Mouse (Mus musculus) CH12.LX (cell line): ENCODE data around the gene Doc2g. TPM values are rescaled to one million over a fixed set of nuclear protein-coding genes. Genes with fewer than 3 reads are reported as not detected.
A peak's percentile ranks its signal among the peaks of the same experiment; 100 is the strongest.

Source experiments
- DNase-seq: peaks from one replicate; pipeline ENCODE4 v3.0.0-alpha.2; 2013; ENCODE audit errors: extremely low read depth
- H3K27ac ChIP-seq: 2 replicates; pipeline ENCODE4 v1.5.1; 2012; ENCODE audit warnings: low read depth, mild to moderate bottlenecking, control low read depth, moderate library complexity; ENCODE audit not compliant: insufficient read depth
- H3K27me3 ChIP-seq: replicated peaks from 2 replicates; pipeline ENCODE3; 2012; ENCODE audit warnings: inconsistent platforms
- H3K36me3 ChIP-seq, 2 experiments: replicated peaks in 1 of 2; 2 replicates each; pipeline versions ENCODE3 to v1.6.1; 2012; ENCODE audit warnings: inconsistent platforms in 1 of 2, low read length in 1 of 2, mild to moderate bottlenecking in 1 of 2, mixed read lengths in 1 of 2, moderate library complexity in 1 of 2; ENCODE audit not compliant: control insufficient read depth in 1 of 2, insufficient read depth in 1 of 2
- H3K4me1 ChIP-seq, 2 experiments: 2 replicates each; pipeline ENCODE4 v1.6.1; 2012; ENCODE audit warnings: inconsistent platforms in 1 of 2, moderate library complexity in 1 of 2; ENCODE audit not compliant: insufficient read depth in 2 of 2, control insufficient read depth in 1 of 2
- H3K4me2 ChIP-seq: 2 replicates; pipeline ENCODE4 v1.6.1; 2012; ENCODE audit warnings: low read depth, mild to moderate bottlenecking, control low read depth; ENCODE audit not compliant: poor library complexity, insufficient read depth, severe bottlenecking
- H3K4me3 ChIP-seq, 3 experiments: fragments of 150-350 bp in 1 of 3; sonication (generic) in 1 of 3; replicated peaks in 1 of 3; 2 replicates each; pipeline versions ENCODE3 to v1.5.1; 2011 to 2012; ENCODE audit warnings: low read depth in 2 of 3, low read length in 2 of 3, mild to moderate bottlenecking in 2 of 3, moderate library complexity in 2 of 3, control low read depth in 1 of 3, improper control_type of control experiment in 1 of 3, inconsistent platforms in 1 of 3, mixed read lengths in 1 of 3; ENCODE audit not compliant: poor library complexity in 1 of 3
- H3K79me2 ChIP-seq: replicated peaks from 2 replicates; pipeline ENCODE4 v1.6.1; 2012; ENCODE audit warnings: mild to moderate bottlenecking, moderate library complexity; ENCODE audit not compliant: control insufficient read depth, poor library complexity, insufficient read depth, severe bottlenecking; ENCODE audit errors: extremely low read depth
- H3K9ac ChIP-seq: 2 replicates; pipeline ENCODE4 v1.6.1; 2012; ENCODE audit warnings: low read depth, mild to moderate bottlenecking, control low read depth, moderate library complexity; ENCODE audit not compliant: insufficient read depth
- H3K9me3 ChIP-seq: replicated peaks from 2 replicates; pipeline ENCODE3; 2012; ENCODE audit warnings: low read length, inconsistent platforms, mixed read lengths
- BHLHE40 ChIP-seq: IDR thresholded peaks from 2 replicates; pipeline ENCODE4 v1.6.1; 2011; ENCODE audit warnings: mild to moderate bottlenecking, low read depth, low read length, improper control_type of control experiment
- CHD1 ChIP-seq: IDR thresholded peaks from 2 replicates; pipeline ENCODE4 v1.6.1; 2012; ENCODE audit warnings: low read depth, low read length, improper control_type of control experiment, inconsistent platforms
- CTCF ChIP-seq, 2 experiments: IDR thresholded peaks in 1 of 2; conservative IDR thresholded peaks in 1 of 2; 2 replicates each; pipeline ENCODE4 v1.5.1; 2011 to 2012; ENCODE audit warnings: low read depth in 2 of 2, low read length in 2 of 2, improper control_type of control experiment in 1 of 2, inconsistent platforms in 1 of 2, mild to moderate bottlenecking in 1 of 2, moderate library complexity in 1 of 2
- E2F4 ChIP-seq: IDR thresholded peaks from 2 replicates; pipeline ENCODE4 v1.6.1; 2011; ENCODE audit warnings: low read depth, low read length, improper control_type of control experiment; ENCODE audit not compliant: insufficient replicate concordance
- ELF1 ChIP-seq: IDR thresholded peaks from 2 replicates; pipeline ENCODE4 v1.6.1; 2014; ENCODE audit warnings: low read depth, mild to moderate bottlenecking, inconsistent platforms, low read length, improper control_type of control experiment
- ETS1 ChIP-seq: conservative IDR thresholded peaks from 2 replicates; pipeline ENCODE4 v1.6.1; 2012; ENCODE audit warnings: low read depth, mild to moderate bottlenecking, inconsistent platforms, low read length, improper control_type of control experiment, moderate library complexity
- GABPA ChIP-seq: IDR thresholded peaks from 2 replicates; pipeline ENCODE4 v1.6.1; 2012; ENCODE audit warnings: low read depth, low read length, improper control_type of control experiment, inconsistent platforms; ENCODE audit not compliant: insufficient replicate concordance
- IRF4 ChIP-seq: IDR thresholded peaks from 2 replicates; pipeline ENCODE4 v1.6.1; 2014; ENCODE audit warnings: low read depth, mild to moderate bottlenecking, inconsistent platforms, low read length, improper control_type of control experiment
- JUN ChIP-seq: IDR thresholded peaks from 2 replicates; pipeline ENCODE4 v1.6.1; 2011; ENCODE audit warnings: low read depth, mild to moderate bottlenecking, low read length, improper control_type of control experiment, moderate library complexity; ENCODE audit not compliant: insufficient read depth
- JUND ChIP-seq: conservative IDR thresholded peaks from 2 replicates; pipeline ENCODE4 v1.6.1; 2011; ENCODE audit warnings: low read depth, low read length, improper control_type of control experiment
- KAT2A ChIP-seq: IDR thresholded peaks from 2 replicates; pipeline ENCODE4 v1.6.1; 2012; ENCODE audit warnings: low read length, improper control_type of control experiment, inconsistent platforms; ENCODE audit not compliant: insufficient replicate concordance
- MAX ChIP-seq: IDR thresholded peaks from 2 replicates; pipeline ENCODE4 v1.6.1; 2011; ENCODE audit warnings: low read length, improper control_type of control experiment
- MEF2A ChIP-seq: IDR thresholded peaks from 2 replicates; pipeline ENCODE4 v1.6.1; 2014; ENCODE audit warnings: low read depth, mild to moderate bottlenecking, inconsistent platforms, low read length, improper control_type of control experiment, borderline replicate concordance
- NRF1 ChIP-seq: IDR thresholded peaks from 2 replicates; pipeline ENCODE4 v1.6.1; 2014; ENCODE audit warnings: low read depth, mild to moderate bottlenecking, inconsistent platforms, low read length, improper control_type of control experiment, moderate library complexity
- POLR2A ChIP-seq: IDR thresholded peaks from 2 replicates; pipeline ENCODE4 v1.6.1; 2011; ENCODE audit warnings: low read depth, mild to moderate bottlenecking, improper control_type of control experiment, low read length
- RAD21 ChIP-seq: IDR thresholded peaks from 2 replicates; pipeline ENCODE4 v1.6.1; 2011; ENCODE audit warnings: low read depth, mild to moderate bottlenecking, low read length, improper control_type of control experiment, moderate library complexity
- TBP ChIP-seq: conservative IDR thresholded peaks from 2 replicates; pipeline ENCODE4 v1.6.1; 2011; ENCODE audit warnings: low read depth, low read length, improper control_type of control experiment
- TCF12 ChIP-seq: IDR thresholded peaks from 2 replicates; pipeline ENCODE4 v1.6.1; 2014; ENCODE audit warnings: low read depth, mild to moderate bottlenecking, inconsistent platforms, low read length, improper control_type of control experiment
- UBTF ChIP-seq: IDR thresholded peaks from 2 replicates; pipeline ENCODE4 v1.6.1; 2012; ENCODE audit warnings: low read depth, mild to moderate bottlenecking, inconsistent platforms, low read length, improper control_type of control experiment, moderate library complexity
- USF1 ChIP-seq: IDR thresholded peaks from 2 replicates; pipeline ENCODE4 v1.6.1; 2014; ENCODE audit warnings: low read depth, mild to moderate bottlenecking, inconsistent platforms, low read length, improper control_type of control experiment
- USF2 ChIP-seq: conservative IDR thresholded peaks from 2 replicates; pipeline ENCODE4 v1.6.1; 2011; ENCODE audit warnings: low read depth, low read length, improper control_type of control experiment
- ZC3H11A ChIP-seq: IDR thresholded peaks from 2 replicates; pipeline ENCODE4 v1.6.1; 2012; ENCODE audit warnings: low read depth, mild to moderate bottlenecking, inconsistent platforms, low read length, improper control_type of control experiment
- ZKSCAN1 ChIP-seq: IDR thresholded peaks from 2 replicates; pipeline ENCODE4 v1.6.1; 2012; ENCODE audit warnings: low read depth, inconsistent platforms, low read length, improper control_type of control experiment, borderline replicate concordance
- ZMIZ1 ChIP-seq: IDR thresholded peaks from 2 replicates; pipeline ENCODE4 v1.6.1; 2012; ENCODE audit warnings: low read depth, mild to moderate bottlenecking, inconsistent platforms, low read length, improper control_type of control experiment
- ZNF384 ChIP-seq: IDR thresholded peaks from 2 replicates; pipeline ENCODE4 v1.6.1; 2012; ENCODE audit warnings: low read depth, low read length, improper control_type of control experiment, inconsistent platforms
- dilution Hi-C: fragments of 300-500 bp; cut with MboI; formaldehyde crosslinking; loops from 2 replicates; pipeline ENCODE4 v1.14.3; 2020; ENCODE audit warnings: low sequenced_read_pairs; ENCODE audit not compliant: extremely low pct_unique_long_range_greater_than_20kb, extremely low pct_ligation_motif_present
- in situ Hi-C: fragments of 300-500 bp; cut with MboI; formaldehyde crosslinking; loops from 3 replicates; pipeline ENCODE4 v1.14.3; 2019; ENCODE audit warnings: low sequenced_read_pairs, low pct_ligation_motif_present, low pct_unique_long_range_greater_than_20kb, mixed read lengths
- polyA plus RNA-seq: library from polyadenylated mRNA; unstranded; fragments of >175 nt; gene quantifications from 2 replicates; pipeline ENCODE4 v1.2.1, GENCODE M21; 2012; ENCODE audit warnings: low read depth; ENCODE audit not compliant: insufficient read length
- total RNA-seq, 2 experiments: library from RNA; depleted of rRNA; stranded (reverse); fragments of 300-350 nt in 1 of 2; fragments of >200 nt in 1 of 2; gene quantifications; 2 replicates each; pipeline ENCODE4 v1.2.3; 2012 to 2014

The Doc2g gene
- total and polyA plus RNA-seq, 3 experiments, result 2.1 to 6.4 (median 5.2) TPM

DNA sequence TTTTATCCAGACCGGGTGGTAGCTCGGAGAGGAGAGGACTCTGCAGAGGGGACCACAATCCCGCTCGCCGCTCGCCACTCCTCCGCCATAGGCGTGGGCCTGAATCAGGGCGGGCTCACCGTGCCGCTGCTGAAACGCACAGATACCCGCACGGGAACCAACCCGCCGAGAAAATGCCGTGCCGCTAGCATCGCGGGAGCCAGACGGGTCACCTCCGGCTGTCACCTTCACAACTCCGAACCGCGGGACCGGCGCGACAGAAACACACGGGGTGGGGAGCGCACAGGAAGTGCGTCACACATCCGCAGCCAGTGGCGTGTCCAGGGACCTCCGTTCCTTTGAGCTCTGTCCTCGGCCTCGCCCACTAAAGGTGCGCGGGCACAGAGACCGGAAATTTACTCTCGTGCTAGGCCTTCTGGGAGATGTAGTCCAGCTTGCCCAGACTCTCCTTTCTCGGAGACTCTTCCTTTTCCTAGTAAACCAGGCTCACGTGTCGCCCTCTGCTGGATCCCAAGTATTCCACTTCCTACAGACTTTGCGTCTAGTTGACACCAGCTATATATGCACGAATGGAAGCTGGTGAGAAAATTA lies 9.4 kb downstream of the Doc2g start, which contains the start of gene Ndufv1 (continued):
- TF ChIP-seq ZNF384, result no peak
- peak; percentile 97 for TF ChIP-seq ELF1
- TF ChIP-seq USF1, result 0 out of 2 replicates have a peak, but pooled peaks have one; percentile 6
- TF ChIP-seq NRF1, result peak; percentile 87
- peak; percentile 87; the same call in 1 of the 2 replicates for TF ChIP-seq GABPA
- TF ChIP-seq KAT2A, result peak; percentile 96
- TF ChIP-seq ZC3H11A, result no peak
- TF ChIP-seq POLR2A, result peak; percentile 87
- no peak for TF ChIP-seq USF2
- no peak; the same call in 1 of the 2 replicates for TF ChIP-seq ETS1
- no peak for TF ChIP-seq CHD1
- peak; percentile 94 for TF ChIP-seq MAX
- TF ChIP-seq CTCF (conservative IDR thresholded peaks at IDR 0.05 in 1 of 2, IDR thresholded peaks at IDR 0.05 in 1 of 2; ENCODE audit: low read depth in 2 of 2, low read length in 2 of 2), result peak; percentile 40 to 92
- TF ChIP-seq MEF2A, result peak; percentile 83
- TF ChIP-seq ZKSCAN1, result no peak
- no peak for TF ChIP-seq UBTF
- TF ChIP-seq JUN, result no peak
- TF ChIP-seq TCF12, result peak; percentile 86
- TF ChIP-seq BHLHE40, result peak; percentile 79
- TF ChIP-seq TBP, result peak; percentile 65; the same call in 1 of the 2 replicates
- TF ChIP-seq E2F4, result peak; percentile 95

DNA sequence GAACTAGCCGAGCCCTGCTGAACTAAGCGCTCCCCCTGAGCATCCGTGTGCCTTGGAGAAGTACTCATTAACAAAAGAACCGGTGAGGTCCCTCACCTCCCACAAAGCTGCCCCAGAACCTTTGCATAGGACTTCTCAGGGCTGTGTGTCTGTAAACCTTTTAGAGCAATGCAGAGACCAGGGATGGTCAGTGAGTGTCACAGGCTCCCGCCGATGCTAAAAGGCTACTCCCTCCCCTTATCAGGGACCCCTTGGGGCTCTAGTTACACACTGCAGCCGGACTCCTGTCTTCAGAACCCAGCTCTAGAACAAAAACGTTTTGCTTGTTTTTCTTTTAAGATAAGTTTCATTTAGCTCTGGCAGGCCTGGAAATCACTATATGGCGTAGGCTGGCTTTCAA lies 10.0 kb downstream of the Doc2g start:
- dilution Hi-C loops (no loop called here), in situ Hi-C loops (no loop called here)
- TF ChIP-seq ZMIZ1, result no peak
- TF ChIP-seq ETS1, result no peak
- no peak for TF ChIP-seq KAT2A
- no peak for TF ChIP-seq IRF4
- no peak for TF ChIP-seq USF2
- TF ChIP-seq JUND, result no peak
- no peak for TF ChIP-seq RAD21
- TF ChIP-seq CHD1, result no peak
- H3K36me3 ChIP-seq, result peaks cover 25 to 33% of the 10 kb centered on the region in 2 experiments
- peaks cover 8% of the 10 kb centered on the region; the same call in 1 of the 2 replicates for H3K79me2 ChIP-seq
- DNase-seq, result no peak
- peak overlapping the region; percentile 65 for H3K4me2 ChIP-seq
- peak overlapping the region; percentile 68; the same call in 1 of the 2 replicates for H3K9ac ChIP-seq
- H3K4me1 ChIP-seq, result peaks cover 4 to 18% of the 10 kb centered on the region in 2 experiments
- no peak overlapping the region for H3K27ac ChIP-seq
- H3K27me3 ChIP-seq, result peaks cover 2% of the 10 kb centered on the region
- no peaks in the 10 kb centered on the region for H3K9me3 ChIP-seq
- H3K4me3 ChIP-seq, result peak overlapping the region; percentile 62 to 98 (median 86)
